Mouse (Mus musculus) neural tube, embryonic 14.5 days (tissue): Measurements from ENCODE around the gene Gps2. TPM values are rescaled to one million over a fixed set of nuclear protein-coding genes. Genes with fewer than 3 reads are reported as not detected.

ENCODE experiments used
- ATAC-seq: fragments of 200-750 bp; cut with Nextera tagmentation; 2 replicates; pipeline ENCODE4 v1.8.0; 2017; ENCODE audit warnings: low read depth, mild to moderate bottlenecking, moderate TSS enrichment, moderate library complexity
- H3K27ac ChIP-seq: fragments of 300-500 bp; sonication (generic); 2 replicates; pipeline ENCODE4 v1.5.1; 2014; ENCODE audit warnings: low read depth, mild to moderate bottlenecking, control low read depth, low read length, moderate library complexity, mixed read lengths
- H3K27me3 ChIP-seq: fragments of 300-500 bp; sonication (generic); 2 replicates; pipeline ENCODE4 v1.6.1; 2014; ENCODE audit warnings: low read length; ENCODE audit not compliant: control insufficient read depth, insufficient read depth
- H3K36me3 ChIP-seq: fragments of 300-500 bp; sonication (generic); 2 replicates; pipeline ENCODE4 v1.6.1; 2014; ENCODE audit warnings: low read length, mixed read lengths; ENCODE audit not compliant: control insufficient read depth, insufficient read depth
- H3K4me1 ChIP-seq: fragments of 300-500 bp; sonication (generic); 2 replicates; pipeline ENCODE4 v1.6.1; 2014; ENCODE audit warnings: low read length; ENCODE audit not compliant: control insufficient read depth, insufficient read depth
- H3K4me2 ChIP-seq: fragments of 300-500 bp; sonication (generic); 2 replicates; pipeline ENCODE4 v1.6.1; 2014; ENCODE audit warnings: mild to moderate bottlenecking, low read depth, low read length, control low read depth
- H3K4me3 ChIP-seq: fragments of 300-500 bp; sonication (generic); 2 replicates; pipeline ENCODE4 v1.5.1; 2014; ENCODE audit warnings: low read depth, low read length, control low read depth, mixed read lengths
- H3K9ac ChIP-seq: fragments of 300-500 bp; sonication (generic); replicated peaks from 2 replicates; pipeline ENCODE4 v1.6.1; 2014; ENCODE audit warnings: low read depth, mild to moderate bottlenecking, control low read depth, low read length, mixed read lengths
- H3K9me3 ChIP-seq: fragments of 300-500 bp; sonication (generic); 2 replicates; pipeline ENCODE4 v1.6.1; 2016; ENCODE audit warnings: low read length; ENCODE audit not compliant: control insufficient read depth
- WGBS: fragments of 180-500 bp; shearing (Covaris S2); extraction: QIAGEN DNeasy Blood & Tissue Kit; methylation state at CpG from one replicate; pipeline ENCODE4 v1.1.7; 2014; 5-methylcytosine and 5-hydroxymethylcytosine counted together
- polyA plus RNA-seq: library from polyadenylated mRNA; unstranded; fragments of >200 nt; fragmentation: Nextera tagmentation; extraction: Ambion mirVana; gene quantifications from 2 replicates; pipeline ENCODE4 v1.2.1, GENCODE M21; 2014

Gps2 gene
- polyA plus RNA-seq, 1 experiment from 2014 or later: 65.4 TPM

- H3K4me1 ChIP-seq: peaks cover 27% of the 10 kb centered on the region
- H3K36me3 ChIP-seq: peaks cover 37% of the 10 kb centered on the region
- H3K4me2 ChIP-seq: no peak overlapping the region
- H3K4me3 ChIP-seq: no peak overlapping the region
- WGBS: 86% methylated on average over 8 of the region's 8 CpGs
- no peak overlapping the region for H3K27ac ChIP-seq
- no peaks in the 10 kb centered on the region for H3K27me3 ChIP-seq
- H3K9ac ChIP-seq: no peak overlapping the region
- H3K9me3 ChIP-seq: no peaks in the 10 kb centered on the region
- no peak for ATAC-seq
Measured at GRCm38 (mm10) chr11:69917379-69917948, 3.8 kb downstream of the Gps2 start.

- no peak overlapping the region for H3K27ac ChIP-seq
- H3K4me3 ChIP-seq: no peak overlapping the region
- H3K9ac ChIP-seq: no peak overlapping the region
- no peaks in the 10 kb centered on the region for H3K9me3 ChIP-seq
- H3K36me3 ChIP-seq: peaks cover 31% of the 10 kb centered on the region
- H3K4me1 ChIP-seq: peaks cover 29% of the 10 kb centered on the region
- H3K4me2 ChIP-seq: no peak overlapping the region
- no peak for ATAC-seq
- no peaks in the 10 kb centered on the region for H3K27me3 ChIP-seq
- 89% methylated on average over 5 of the region's 5 CpGs for WGBS
Measured at GRCm38 (mm10) chr11:69918118-69918517, 4.4 kb downstream of the Gps2 start.

GRCm38 (mm10) chr11:69919053-69919452 lies 5.4 kb downstream of the Gps2 start:
- peaks cover 26% of the 10 kb centered on the region for H3K4me1 ChIP-seq
- H3K27ac ChIP-seq: no peak overlapping the region
- no peak overlapping the region for H3K9ac ChIP-seq
- H3K36me3 ChIP-seq: peaks cover 29% of the 10 kb centered on the region
- WGBS: 87% methylated on average over 9 of the region's 9 CpGs
- no peaks in the 10 kb centered on the region for H3K9me3 ChIP-seq
- H3K4me2 ChIP-seq: peak overlapping the region; percentile 92
- H3K27me3 ChIP-seq: no peaks in the 10 kb centered on the region
- peak overlapping the region; percentile 92 for H3K4me3 ChIP-seq
- ATAC-seq: no peak

GRCm38 (mm10) chr11:69919661-69920265 lies 6.1 kb downstream of the Gps2 start:
- Histone ChIP-seq H3K4me1 (peaks cover 25% of the 10 kb centered on the region), H3K4me2 (peak overlapping the region; percentile 92), H3K9ac (peak overlapping the region; percentile 87), H3K27ac (peak overlapping the region; percentile 90; the same call in 1 of the 2 replicates), H3K4me3 (peak overlapping the region; percentile 92), H3K36me3 (peaks cover 29% of the 10 kb centered on the region), H3K9me3 (no peaks in the 10 kb centered on the region), H3K27me3 (no peaks in the 10 kb centered on the region)
- ATAC-seq: no peak
- 1% methylated on average over 17 of the region's 17 CpGs for WGBS

- Histone ChIP-seq H3K9ac (peak overlapping the region; percentile 87), H3K4me1 (peaks cover 21% of the 10 kb centered on the region), H3K27ac (peak overlapping the region; percentile 90), H3K27me3 (no peaks in the 10 kb centered on the region), H3K9me3 (no peaks in the 10 kb centered on the region), H3K4me2 (peak overlapping the region; percentile 92), H3K36me3 (peaks cover 25% of the 10 kb centered on the region), H3K4me3 (peak overlapping the region; percentile 92)
- ATAC-seq: peak; percentile 26
- WGBS: 0% methylated on average over 38 of the region's 65 CpGs
Measured at GRCm38 (mm10) chr11:69920266-69921031, 6.8 kb downstream of the Gps2 start.

- H3K4me1 ChIP-seq: peaks cover 17% of the 10 kb centered on the region
- peak within 1 kb of the TSS; percentile 90 for H3K27ac ChIP-seq
- H3K9ac ChIP-seq: peak within 1 kb of the TSS; percentile 87
- H3K9me3 ChIP-seq: no peaks in the 10 kb centered on the region
- no peaks in the 10 kb centered on the region for H3K27me3 ChIP-seq
- peak; percentile 96 for ATAC-seq
- H3K36me3 ChIP-seq: peaks cover 16% of the 10 kb centered on the region
- H3K4me2 ChIP-seq: peak within 1 kb of the TSS; percentile 92
- under 1% methylated on average over 71 of the region's 78 CpGs for WGBS
- peak within 1 kb of the TSS; percentile 92 for H3K4me3 ChIP-seq
Measured at GRCm38 (mm10) chr11:69921114-69922011, 7.7 kb downstream of the Gps2 start, which contains the start of gene Eif5a. Eif5a (minus strand) TSS chr11:69921958.

GRCm38 (mm10) chr11:69922012-69922756 lies 8.5 kb downstream of the Gps2 start:
- WGBS: 2% methylated on average over 12 of the region's 12 CpGs
- Histone ChIP-seq H3K9me3 (no peaks in the 10 kb centered on the region), H3K36me3 (peaks cover 16% of the 10 kb centered on the region; the same call in 1 of the 2 replicates), H3K27me3 (no peaks in the 10 kb centered on the region), H3K4me2 (peak overlapping the region; percentile 71), H3K9ac (peak overlapping the region; percentile 26), H3K4me1 (peaks cover 17% of the 10 kb centered on the region), H3K4me3 (peak overlapping the region; percentile 34), H3K27ac (peak overlapping the region; percentile 73)
- no peak for ATAC-seq

GRCm38 (mm10) chr11:69922796-69923195 lies 9.1 kb downstream of the Gps2 start:
- 72% methylated on average over 3 of the region's 3 CpGs for WGBS
- H3K9ac ChIP-seq: no peak overlapping the region
- no peak for ATAC-seq
- 0 out of 2 replicates have a peak overlapping the region, but pooled peaks have one; percentile 34 for H3K4me3 ChIP-seq
- H3K27ac ChIP-seq: peak overlapping the region; percentile 73
- H3K4me1 ChIP-seq: peaks cover 17% of the 10 kb centered on the region
- H3K4me2 ChIP-seq: peak overlapping the region; percentile 71
- no peaks in the 10 kb centered on the region for H3K9me3 ChIP-seq
- no peaks in the 10 kb centered on the region for H3K27me3 ChIP-seq
- H3K36me3 ChIP-seq: peaks cover 10% of the 10 kb centered on the region; the same call in 1 of the 2 replicates
